Mouse (Mus musculus) thymus, adult 2 months (tissue): Measurements from ENCODE around the gene Fndc3a. TPM values are rescaled to one million over a fixed set of nuclear protein-coding genes. Genes with fewer than 3 reads are reported as not detected.

Source experiments
- DNase-seq: peaks from one replicate; pipeline ENCODE4 v3.0.0; 2021
- H3K27ac ChIP-seq: fragments of 200-500 bp; 2 replicates; pipeline ENCODE4 v1.5.1; 2012; ENCODE audit warnings: low read length, control low read depth; ENCODE audit not compliant: control insufficient read depth, insufficient read depth
- H3K27me3 ChIP-seq: fragments of 200-500 bp; 2 replicates; pipeline ENCODE4 v1.6.1; 2012; ENCODE audit warnings: mild to moderate bottlenecking, low read length, moderate library complexity, mixed read lengths; ENCODE audit not compliant: control insufficient read depth, insufficient read depth
- H3K36me3 ChIP-seq: fragments of 200-500 bp; 2 replicates; pipeline ENCODE4 v1.6.1; 2012; ENCODE audit warnings: mild to moderate bottlenecking, low read length, moderate library complexity; ENCODE audit not compliant: control insufficient read depth, insufficient read depth
- H3K4me1 ChIP-seq: fragments of 200-500 bp; replicated peaks from 2 replicates; pipeline ENCODE4 v1.6.1; 2012; ENCODE audit warnings: low read length; ENCODE audit not compliant: control insufficient read depth, insufficient read depth
- H3K4me3 ChIP-seq: fragments of 200-500 bp; 2 replicates; pipeline ENCODE4 v1.5.1; 2012; ENCODE audit warnings: mild to moderate bottlenecking, low read length, control low read depth, moderate library complexity; ENCODE audit not compliant: control insufficient read depth, insufficient read depth
- CTCF ChIP-seq: fragments of 200-500 bp; IDR thresholded peaks from 2 replicates; pipeline ENCODE4 v1.5.1; 2012; ENCODE audit warnings: mild to moderate bottlenecking, control low read depth, low read length, moderate library complexity, borderline replicate concordance; ENCODE audit not compliant: control insufficient read depth, poor library complexity, insufficient read depth; ENCODE audit errors: extremely low read depth
- POLR2A ChIP-seq: fragments of 200-500 bp; IDR thresholded peaks from 2 replicates; pipeline ENCODE4 v1.6.1; 2012; ENCODE audit warnings: mild to moderate bottlenecking, low read length, control low read depth, moderate library complexity; ENCODE audit not compliant: control insufficient read depth, poor library complexity, insufficient read depth; ENCODE audit errors: extremely low read depth
- WGBS: fragments of 180-500 bp; shearing (Covaris S2); methylation state at CpG from one replicate; pipeline ENCODE4 v1.1.7; 2018; 5-methylcytosine and 5-hydroxymethylcytosine counted together
- polyA plus RNA-seq: library from polyadenylated mRNA; depleted of rRNA; stranded (reverse); fragments of >200 nt; gene quantifications from 2 replicates; pipeline ENCODE4 v1.2.3, GENCODE M21; 2012

Gene Fndc3a
- polyA plus RNA-seq, 1 experiment, result 39.1 TPM

GRCm38 (mm10) chr14:72576283-72576682, 133.5 kb downstream of the Fndc3a start:
- no peak overlapping the region for H3K4me3 ChIP-seq
- no peaks in the 10 kb centered on the region for H3K27me3 ChIP-seq
- H3K27ac ChIP-seq, result no peak overlapping the region
- TF ChIP-seq POLR2A, result no peak
- TF ChIP-seq CTCF, result no peak
- WGBS, result 96% methylated on average over 3 of the region's 3 CpGs
- no peak for DNase-seq
- H3K4me1 ChIP-seq, result no peaks in the 10 kb centered on the region; the same call in 1 of the 2 replicates
- peaks cover 26% of the 10 kb centered on the region for H3K36me3 ChIP-seq

GRCm38 (mm10) chr14:72563941-72564340, 145.9 kb downstream of the Fndc3a start:
- DNase-seq, result no peak
- H3K27ac ChIP-seq, result no peak overlapping the region
- WGBS, result 97% methylated on average over 1 of the region's 1 CpGs

GRCm38 (mm10) chr14:72558795-72559194, 151.0 kb downstream of the Fndc3a start:
- no peaks in the 10 kb centered on the region for H3K27me3 ChIP-seq
- no peaks in the 10 kb centered on the region for H3K4me1 ChIP-seq
- TF ChIP-seq CTCF (no peak), POLR2A (no peak)
- H3K27ac ChIP-seq, result no peak overlapping the region
- H3K4me3 ChIP-seq, result no peak overlapping the region
- DNase-seq, result no peak
- WGBS, result 85% methylated on average over 5 of the region's 5 CpGs
- peaks cover 58% of the 10 kb centered on the region for H3K36me3 ChIP-seq

More at GRCm38 (mm10) chr14:72563941-72564340, 145.9 kb downstream of the Fndc3a start:
- TF ChIP-seq POLR2A (no peak), CTCF (no peak)
- H3K27me3 ChIP-seq, result no peaks in the 10 kb centered on the region
- H3K4me3 ChIP-seq, result no peak overlapping the region
- H3K4me1 ChIP-seq, result no peaks in the 10 kb centered on the region
- peaks cover 52% of the 10 kb centered on the region for H3K36me3 ChIP-seq

GRCm38 (mm10) chr14:72555846-72556245, 154.0 kb downstream of the Fndc3a start:
- WGBS, result 95% methylated on average over 1 of the region's 1 CpGs

GRCm38 (mm10) chr14:72536392-72537017, 173.3 kb downstream of the Fndc3a start:
- H3K4me3 ChIP-seq, result no peak overlapping the region
- WGBS, result 98% methylated on average over 5 of the region's 5 CpGs
- H3K4me1 ChIP-seq, result peaks cover 11% of the 10 kb centered on the region; the same call in 1 of the 2 replicates
- H3K36me3 ChIP-seq, result peaks cover 23% of the 10 kb centered on the region
- H3K27me3 ChIP-seq, result peaks cover 8% of the 10 kb centered on the region; the same call in 1 of the 2 replicates
- no peak for DNase-seq
- no peak overlapping the region for H3K27ac ChIP-seq
- TF ChIP-seq POLR2A (no peak), CTCF (no peak)

More at GRCm38 (mm10) chr14:72555846-72556245, 154.0 kb downstream of the Fndc3a start:
- no peaks in the 10 kb centered on the region for H3K27me3 ChIP-seq
- H3K36me3 ChIP-seq, result peaks cover 65% of the 10 kb centered on the region
- DNase-seq, result no peak
- H3K27ac ChIP-seq, result no peak overlapping the region
- no peak for TF ChIP-seq CTCF
- no peak overlapping the region for H3K4me3 ChIP-seq
- no peaks in the 10 kb centered on the region for H3K4me1 ChIP-seq

GRCm38 (mm10) chr14:72533862-72534261, 175.9 kb downstream of the Fndc3a start:
- Histone ChIP-seq H3K27ac (no peak overlapping the region), H3K36me3 (peaks cover under 1% of the 10 kb centered on the region; the same call in 1 of the 2 replicates), H3K4me3 (no peak overlapping the region), H3K4me1 (peaks cover 11% of the 10 kb centered on the region; the same call in 1 of the 2 replicates), H3K27me3 (peaks cover 10% of the 10 kb centered on the region; the same call in 1 of the 2 replicates)
- WGBS, result 88% methylated on average over 7 of the region's 7 CpGs
- no peak for DNase-seq
- TF ChIP-seq CTCF (no peak), POLR2A (no peak)
